Mouse (Mus musculus) 3134 (cell line): ENCODE data around the gene Cd200r1.
"Not testable (repeated sequence)": the region's sequence is repeated elsewhere in the genome, so short reads cannot be mapped to it uniquely, and the experiment has no call there.

Experiments
- DNase-seq: peaks from one replicate; pipeline ENCODE4 v3.0.0-alpha.2; 2011; ENCODE audit warnings: low spot score; ENCODE audit not compliant: insufficient read length; ENCODE audit errors: extremely low read depth

Cd200r1 gene

GRCm38 (mm10) chr16:44761811-44762210, 3.7 kb upstream of the Cd200r1 start:
- no peak for DNase-seq

GRCm38 (mm10) chr16:44766320-44766892, 870 bp downstream of the Cd200r1 start:
- no peak for DNase-seq

- no peak for DNase-seq
These were observed 2.0 kb downstream of the Cd200r1 start for GRCm38 (mm10) chr16:44767506-44767905.

- peak; percentile 12 for DNase-seq
These were observed 2.4 kb downstream of the Cd200r1 start for GRCm38 (mm10) chr16:44767967-44768366.

GRCm38 (mm10) chr16:44772577-44772976, 7.0 kb downstream of the Cd200r1 start:
- DNase-seq = no peak

GRCm38 (mm10) chr16:44773673-44774072, 8.1 kb downstream of the Cd200r1 start:
- no peak for DNase-seq

- DNase-seq = no peak
These were observed 8.7 kb downstream of the Cd200r1 start for GRCm38 (mm10) chr16:44774201-44774600.

- no peak for DNase-seq
These were observed 13.1 kb downstream of the Cd200r1 start for GRCm38 (mm10) chr16:44778538-44779147.

GRCm38 (mm10) chr16:44779494-44779893, 14.0 kb downstream of the Cd200r1 start:
- DNase-seq = no peak

- no peak for DNase-seq
These were observed 15.2 kb downstream of the Cd200r1 start for GRCm38 (mm10) chr16:44780751-44781150.

- DNase-seq = no peak
These were observed 21.4 kb downstream of the Cd200r1 start for GRCm38 (mm10) chr16:44786934-44787333.

- DNase-seq = no peak
These were observed 28.9 kb downstream of the Cd200r1 start for GRCm38 (mm10) chr16:44794416-44794815.

- DNase-seq = no peak
These were observed 40.4 kb downstream of the Cd200r1 start for GRCm38 (mm10) chr16:44805976-44806375.

GRCm38 (mm10) chr16:44810223-44810622, 44.7 kb downstream of the Cd200r1 start:
- not testable (repeated sequence) for DNase-seq

- DNase-seq = no peak
These were observed 46.0 kb downstream of the Cd200r1 start, which contains the start of gene Cd200r4 for GRCm38 (mm10) chr16:44811544-44811943. Gene Cd200r4 (plus strand): TSS chr16:44811733.

GRCm38 (mm10) chr16:44812468-44813065, 47.0 kb downstream of the Cd200r1 start:
- DNase-seq = no peak

GRCm38 (mm10) chr16:44818010-44818409, 52.5 kb downstream of the Cd200r1 start:
- no peak for DNase-seq

- DNase-seq = no peak
These were observed 55.0 kb downstream of the Cd200r1 start for GRCm38 (mm10) chr16:44820545-44820944.

- no peak for DNase-seq
These were observed 66.8 kb downstream of the Cd200r1 start for GRCm38 (mm10) chr16:44832286-44832685.

GRCm38 (mm10) chr16:44833189-44833588, 67.7 kb downstream of the Cd200r1 start:
- DNase-seq = not testable (repeated sequence)
